Mouse (Mus musculus) natural killer cell, adult 2 months (primary cell): ENCODE measurements around the gene Bfar.
A peak's percentile ranks its signal among the peaks of the same experiment; 100 is the strongest.
"Not testable (repeated sequence)": the region's sequence is repeated elsewhere in the genome, so short reads cannot be mapped to it uniquely, and the experiment has no call there.

ENCODE experiments used
- DNase-seq, 2 experiments: peaks; one replicate each; pipeline ENCODE4 v3.0.0; 2022; ENCODE audit warnings: low spot score in 2 of 2

Bfar gene

DNA sequence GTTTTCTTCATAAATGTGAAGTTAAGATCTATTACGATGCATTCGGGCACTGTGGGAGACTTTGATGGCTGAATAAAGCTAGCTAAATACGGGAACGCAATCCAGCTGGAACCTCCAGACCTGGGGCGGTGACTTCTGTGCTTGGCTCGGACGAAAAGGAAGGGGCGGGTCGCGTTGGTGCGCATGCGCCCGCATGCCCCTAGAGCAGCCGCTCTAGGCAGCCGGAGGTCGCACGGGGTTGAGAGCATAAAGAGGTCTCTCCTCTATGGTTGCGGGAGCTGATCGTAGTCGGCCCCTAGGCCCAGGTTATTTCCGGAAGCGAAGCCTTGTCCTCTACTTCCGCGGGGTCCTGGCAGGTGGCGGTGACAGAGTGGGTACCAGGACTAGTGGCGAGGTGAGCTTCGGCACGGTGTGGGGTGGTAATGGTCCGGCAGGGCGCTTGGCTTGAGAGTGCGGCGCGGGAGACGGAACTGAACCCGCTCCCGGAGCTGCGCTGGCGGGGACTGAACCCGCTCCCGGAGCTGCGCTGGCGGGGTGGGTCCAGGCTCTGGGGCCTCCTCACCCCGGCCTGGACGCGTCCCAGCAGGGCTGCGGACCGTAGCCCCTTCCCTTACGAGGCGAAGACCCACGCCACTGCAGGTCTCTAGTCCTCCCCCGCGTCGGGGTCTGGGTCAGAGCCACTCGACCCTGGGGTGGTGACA lies at the start of gene Bfar, which contains the start of gene 3110001I22Rik:
Bfar (plus strand) TSS at position 174 of the 701 bp plus-strand sequence.
3110001I22Rik (plus strand) TSS at position 245 of the 701 bp plus-strand sequence.
- peak; percentile 87 to 91 for DNase-seq

DNA sequence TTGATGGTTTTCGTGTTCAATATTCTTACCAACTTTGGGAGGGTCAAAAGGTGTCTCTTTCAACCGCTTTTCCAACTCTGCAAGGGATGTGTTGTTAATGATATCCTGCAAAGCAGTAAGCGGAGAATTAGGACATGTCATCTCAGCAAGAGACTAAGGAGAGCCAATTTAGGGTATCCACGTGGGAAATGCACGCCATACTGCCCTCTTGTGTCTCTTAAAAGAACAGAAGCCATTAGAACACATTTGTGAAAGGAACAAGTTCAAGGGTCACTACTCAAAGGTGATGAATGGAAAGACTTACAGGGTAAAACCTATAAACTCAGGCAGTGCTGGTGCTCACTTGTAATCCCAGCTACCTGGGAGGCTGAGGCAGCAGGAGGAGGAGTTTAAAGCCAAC lies 43.3 kb upstream of the Bfar start:
- DNase-seq: no peak

DNA sequence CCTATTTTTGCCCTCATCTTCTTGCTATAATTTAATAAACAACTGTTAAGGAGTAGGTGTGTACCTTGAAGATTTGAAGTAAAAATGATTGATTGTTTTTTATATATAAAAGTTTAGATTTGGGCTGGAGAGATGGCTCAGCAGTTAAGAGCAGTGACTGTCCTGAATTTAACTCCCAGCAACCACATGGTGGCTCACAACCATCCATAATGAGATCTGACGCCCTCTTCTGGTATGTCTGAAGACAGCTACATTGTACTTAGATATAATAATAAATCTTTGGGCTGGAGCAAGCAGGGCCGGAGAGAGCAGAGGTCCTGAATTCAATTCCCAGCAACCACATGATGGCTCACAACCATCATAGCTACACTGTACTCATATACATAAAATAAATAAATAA lies 33.5 kb upstream of the Bfar start:
- DNase-seq: not testable (repeated sequence)

DNA sequence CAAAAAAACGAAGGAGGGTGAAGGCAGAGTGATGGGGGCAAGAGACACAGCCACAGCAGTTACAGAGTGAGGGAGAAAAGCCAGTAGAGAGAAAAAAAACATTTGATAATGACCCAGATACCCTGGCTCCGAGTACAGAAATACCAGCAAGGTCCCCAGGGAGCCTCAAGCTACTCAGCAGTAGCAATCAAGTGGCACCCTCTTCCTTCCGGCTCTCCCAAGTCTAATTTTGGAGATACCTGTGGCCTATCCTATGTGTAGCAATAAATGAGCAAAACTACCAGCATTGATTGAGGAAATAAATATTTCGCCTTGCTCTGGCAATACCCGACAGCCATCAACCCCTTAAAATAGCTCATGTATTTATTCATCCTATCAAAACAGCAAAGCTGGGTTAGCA lies 32.1 kb upstream of the Bfar start:
- DNase-seq: no peak

DNA sequence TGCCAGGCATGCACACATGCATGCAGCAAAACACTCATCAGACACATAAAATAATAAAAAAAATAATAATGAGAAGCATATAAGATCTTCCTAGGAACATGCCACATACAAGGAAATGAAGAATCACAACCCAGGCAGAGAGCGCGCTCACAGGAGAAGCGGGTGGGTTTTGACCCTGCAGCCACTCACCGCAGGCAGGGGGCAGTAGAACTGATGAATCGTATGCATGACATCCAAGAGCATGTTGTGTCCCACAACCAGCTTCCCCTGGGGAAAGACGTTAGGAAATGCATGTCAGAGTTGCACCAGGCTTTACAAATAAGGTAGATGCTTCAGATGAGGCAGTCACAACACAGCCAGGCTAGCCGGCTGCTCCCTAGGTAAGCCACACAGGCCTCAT lies 31.6 kb upstream of the Bfar start:
- DNase-seq: peak in 1 of 2 experiments; percentile 16

DNA sequence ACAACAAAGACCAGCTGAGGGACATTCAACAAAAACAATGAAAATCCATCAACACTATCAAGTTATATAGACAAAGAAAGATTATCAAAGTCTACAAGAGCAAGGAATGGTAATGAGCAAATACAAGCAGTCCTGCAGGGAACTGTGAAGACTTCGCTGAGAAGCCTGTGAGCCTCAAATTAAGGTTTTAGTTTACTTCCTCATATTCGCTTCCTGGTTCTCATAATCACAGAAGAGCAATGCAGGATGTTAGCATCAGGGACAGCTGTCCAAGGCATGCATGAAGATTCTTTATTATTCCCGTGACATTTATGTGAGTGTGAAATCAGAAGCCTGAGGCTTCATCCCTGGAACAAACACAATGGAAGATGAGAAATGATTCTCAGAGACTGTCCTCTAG lies 27.2 kb upstream of the Bfar start:
- no peak for DNase-seq

DNA sequence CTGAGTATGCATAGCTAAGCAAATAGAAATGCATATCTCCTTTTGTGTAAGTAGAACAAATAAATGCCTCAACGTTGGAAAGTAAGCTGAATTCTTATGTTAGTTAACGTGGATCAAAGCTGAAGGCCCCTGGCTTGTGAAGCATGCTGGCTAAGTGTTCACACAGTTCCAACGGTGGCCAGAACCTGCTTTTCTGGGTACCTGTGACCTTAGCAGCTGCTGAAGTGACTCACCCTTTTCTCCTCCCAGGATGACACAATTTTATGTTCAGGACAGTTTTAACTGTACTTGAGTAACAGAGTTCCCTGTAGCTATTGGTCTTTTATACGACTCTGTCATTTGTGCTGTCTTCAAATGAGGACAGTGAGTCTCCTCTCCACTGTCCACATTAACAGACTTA lies 25.7 kb upstream of the Bfar start:
- no peak for DNase-seq

DNA sequence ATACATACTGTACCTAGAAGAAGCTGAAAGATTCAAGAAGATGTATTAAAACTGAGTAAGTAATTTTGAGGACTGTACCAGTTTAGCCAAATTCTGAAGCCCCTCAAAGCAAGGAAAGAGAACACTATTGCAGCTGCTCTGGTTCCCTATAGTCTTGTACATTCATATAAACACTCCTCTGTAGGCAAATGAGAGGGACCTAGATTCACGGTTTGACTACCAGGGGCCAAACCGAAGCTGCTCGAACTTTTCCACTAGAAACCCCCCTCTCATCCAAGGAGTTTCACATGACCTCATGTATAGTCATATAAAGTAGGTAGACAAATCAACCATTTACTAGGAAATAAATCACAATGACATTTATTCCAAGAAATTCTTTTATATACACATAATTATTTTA lies 12.8 kb upstream of the Bfar start:
- DNase-seq: no peak

DNA sequence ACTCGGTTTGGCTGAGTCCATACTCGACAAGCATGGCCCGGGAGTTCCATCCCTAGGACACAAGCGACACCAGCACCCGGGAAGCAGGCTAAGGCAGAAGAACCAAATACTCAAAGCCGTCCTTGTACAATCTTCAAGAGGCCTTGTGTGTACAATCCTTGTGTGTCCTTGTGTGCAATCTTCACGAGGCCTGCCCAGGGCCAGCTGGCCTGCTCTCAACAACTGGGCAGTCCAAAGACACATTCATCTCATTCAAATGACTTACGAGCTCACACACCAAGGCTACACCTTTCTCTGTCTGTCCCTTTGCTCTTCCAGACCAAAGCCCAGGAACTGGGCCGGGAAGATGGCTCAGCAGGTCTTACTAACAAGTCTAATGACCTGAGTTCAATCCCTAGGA lies 10.9 kb upstream of the Bfar start:
- DNase-seq: no peak

DNA sequence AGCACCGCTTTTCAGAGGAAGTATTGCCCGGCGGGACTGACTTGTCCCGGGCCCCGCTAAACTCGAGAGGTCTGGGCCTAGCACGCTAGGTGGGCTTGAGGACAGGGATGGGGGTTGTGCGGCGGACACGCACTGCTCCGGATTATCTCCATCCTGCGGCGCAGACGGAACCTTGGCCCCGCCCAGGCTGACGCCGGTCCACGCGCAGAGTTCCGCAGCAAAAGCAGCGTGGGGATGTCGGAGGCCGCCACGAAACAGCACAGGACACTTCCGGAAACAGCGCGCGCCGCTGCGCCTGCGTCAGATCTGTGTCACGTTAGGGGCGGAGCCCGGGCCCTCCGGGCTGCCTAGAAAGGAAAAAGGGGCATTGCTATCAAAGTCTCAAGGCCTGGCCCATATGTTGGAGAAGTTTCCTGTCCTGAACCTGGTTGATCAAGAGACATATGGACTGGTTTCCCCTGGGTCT lies 3.7 kb upstream of the Bfar start, which contains the start of gene Parn:
Parn (minus strand) TSS at position 293 of the 466 bp plus-strand sequence.
- DNase-seq: peak; percentile 93 to 95

DNA sequence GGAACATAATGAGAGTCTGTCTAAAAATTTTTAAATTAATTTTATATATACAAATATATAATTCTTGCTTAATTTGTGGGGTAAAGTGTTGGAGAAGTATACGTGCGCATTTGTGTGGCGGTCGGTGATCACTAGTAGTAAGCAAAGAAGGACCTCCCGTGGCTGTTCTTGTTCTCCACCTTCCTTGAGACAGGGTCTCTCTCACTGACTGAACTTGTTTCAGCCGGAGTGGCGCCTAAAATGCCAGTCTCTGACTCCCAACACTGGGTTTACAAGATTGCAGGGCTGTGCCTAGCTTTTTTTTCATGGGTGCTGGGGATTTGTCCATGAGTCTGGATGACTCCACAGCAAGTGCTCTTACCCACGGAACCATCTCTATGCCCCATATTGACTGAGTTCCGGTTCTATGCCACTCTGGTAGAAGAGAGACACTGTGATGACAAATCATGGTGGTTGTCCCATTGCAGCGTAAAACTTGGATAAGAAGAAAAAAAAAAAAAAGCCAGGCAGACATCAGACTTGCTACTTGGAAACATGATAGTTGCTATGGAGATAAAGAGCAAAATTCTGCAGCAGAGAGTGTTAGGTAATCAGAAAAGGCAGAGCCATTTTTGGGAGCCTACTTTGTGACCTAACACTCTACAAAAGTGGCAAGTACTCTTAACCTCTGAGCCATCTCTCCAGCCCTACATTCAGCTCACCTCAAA lies 3.1 kb upstream of the Bfar start:
- DNase-seq: no peak

DNA sequence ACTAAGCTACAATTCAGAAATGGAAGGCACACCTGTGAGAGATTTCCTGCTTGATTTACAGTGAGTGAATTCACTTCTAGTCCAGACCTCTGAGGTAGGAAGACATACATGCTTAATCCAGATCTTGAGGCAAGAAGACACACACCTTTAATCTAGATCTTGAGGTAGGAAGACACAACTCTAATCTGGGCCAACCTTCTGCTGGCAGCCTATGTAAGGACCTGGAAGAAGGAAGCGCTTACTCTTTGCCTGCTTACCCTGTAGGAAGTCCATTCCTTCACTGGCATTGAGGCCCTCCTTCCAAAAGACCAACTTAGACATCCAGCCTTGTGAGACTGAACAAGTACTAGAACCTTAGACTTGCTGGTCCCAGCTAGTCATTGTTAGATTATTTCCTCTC lies 2.4 kb upstream of the Bfar start:
- no peak for DNase-seq

DNA sequence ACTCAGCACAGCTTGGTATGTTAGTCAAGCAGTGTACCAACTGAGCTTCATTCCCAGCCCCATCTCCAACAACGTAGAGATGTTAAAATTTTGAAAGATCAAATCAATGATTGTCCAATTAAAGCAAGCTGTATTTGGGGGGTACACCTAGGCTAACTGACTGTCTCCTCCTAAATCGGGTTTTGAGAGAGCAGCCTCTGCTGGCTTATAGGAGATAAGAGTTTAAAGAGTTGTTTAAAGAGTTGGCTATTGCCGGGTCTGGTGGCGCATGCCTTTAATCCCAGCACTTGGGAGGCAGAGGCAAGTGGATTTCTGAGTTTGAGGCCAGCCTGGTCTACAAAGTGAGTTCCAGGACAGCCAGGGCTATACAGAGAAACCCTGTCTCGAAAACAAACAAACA lies 762 bp upstream of the Bfar start:
- DNase-seq: not testable (repeated sequence)

DNA sequence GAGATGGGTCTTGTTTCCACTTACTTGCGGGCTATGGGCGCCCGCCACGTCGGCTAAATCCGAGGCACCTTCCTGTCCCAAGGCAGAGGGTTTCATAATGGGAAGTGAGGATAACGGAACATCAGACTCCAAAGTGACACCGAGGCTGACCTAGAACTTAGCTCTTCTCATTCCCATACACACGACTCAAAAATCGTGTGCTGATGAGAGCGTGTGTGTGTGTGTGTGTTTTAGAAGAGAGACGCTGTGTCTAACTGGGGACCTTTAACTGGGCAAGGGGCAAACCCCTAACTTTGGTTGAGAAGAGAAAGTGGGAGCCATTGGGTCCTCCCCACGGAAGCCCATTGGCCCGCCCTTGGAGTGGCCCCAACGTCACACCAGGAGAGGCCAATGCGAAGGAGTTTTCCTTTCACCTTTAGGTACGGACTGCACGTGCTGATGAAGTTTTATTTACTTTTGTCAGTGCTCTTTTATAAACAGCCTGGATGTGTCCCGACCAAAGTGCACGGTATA lies 784 bp downstream of the Bfar start:
- peak; percentile 72 to 76 for DNase-seq

DNA sequence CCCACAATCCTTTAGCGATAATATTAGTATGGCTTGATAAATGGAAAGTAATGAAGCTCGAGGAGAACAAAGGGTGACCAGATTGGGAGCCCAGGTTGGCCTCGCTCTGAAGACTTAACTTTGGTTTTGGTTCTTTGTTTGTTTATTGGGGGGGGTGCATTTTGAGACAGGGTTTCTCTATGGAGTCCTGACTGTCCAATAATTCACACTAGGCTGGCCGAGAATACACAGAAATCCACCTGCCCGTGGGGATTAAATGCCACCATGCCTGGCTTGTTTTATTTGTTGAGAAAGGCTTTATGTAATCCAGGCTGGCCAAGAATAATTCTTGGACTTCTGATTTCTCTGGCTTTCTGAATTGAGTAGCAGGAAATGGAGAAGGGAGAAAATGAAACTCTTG lies 1.5 kb downstream of the Bfar start:
- no peak for DNase-seq

DNA sequence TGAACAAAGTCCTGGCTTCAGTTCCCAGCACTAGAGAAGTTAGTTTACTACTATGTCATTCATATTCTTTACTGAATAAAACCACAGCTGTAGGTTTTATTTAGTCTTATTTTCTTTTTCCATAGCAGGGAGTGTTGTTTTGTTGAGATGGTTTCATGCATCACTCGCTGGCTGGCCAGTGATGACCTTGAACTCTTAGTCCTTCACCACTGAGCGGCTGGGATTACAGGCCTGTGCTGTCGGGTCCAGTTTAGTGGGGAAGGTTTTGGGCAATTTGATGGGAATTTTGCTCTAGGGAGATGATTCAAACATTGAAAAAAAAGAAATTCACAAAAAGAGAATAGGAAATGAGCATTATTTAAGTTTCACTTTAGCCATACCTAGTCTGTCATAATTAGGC lies 2.9 kb downstream of the Bfar start:
- DNase-seq: no peak

DNA sequence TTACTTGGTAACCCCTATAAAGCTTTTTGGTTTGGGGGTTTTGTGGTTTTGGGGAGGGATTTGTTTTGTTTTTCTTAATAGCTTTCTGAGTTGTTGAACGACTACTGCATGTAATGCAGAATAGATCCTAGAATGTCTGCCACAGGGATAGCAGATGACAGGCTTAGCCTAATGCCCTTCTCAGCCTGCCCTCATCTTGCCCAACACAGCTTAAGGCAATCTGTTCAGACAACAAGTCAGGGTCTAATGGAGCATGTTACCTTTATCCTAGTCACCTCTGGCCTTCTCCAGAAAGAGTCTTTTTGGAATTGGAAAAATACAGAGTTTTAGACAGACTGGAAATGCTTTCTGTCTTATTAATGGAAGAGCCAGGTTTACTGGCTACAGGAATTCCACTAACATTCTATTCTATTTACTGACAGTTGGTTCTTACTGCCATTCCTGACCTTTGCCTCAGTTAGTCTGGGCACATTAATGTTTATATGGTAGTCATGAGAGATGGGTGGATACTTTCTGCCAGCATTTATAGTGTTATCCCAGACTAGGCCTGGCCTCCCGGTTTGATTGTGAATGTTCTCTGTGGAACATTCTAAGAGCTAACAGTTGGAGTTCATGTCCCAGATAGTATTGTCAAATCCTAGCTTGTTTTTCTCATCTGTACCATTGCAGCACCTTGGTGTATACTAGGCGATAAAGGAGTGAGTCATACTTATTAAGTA lies 7.1 kb downstream of the Bfar start:
- DNase-seq: no peak

DNA sequence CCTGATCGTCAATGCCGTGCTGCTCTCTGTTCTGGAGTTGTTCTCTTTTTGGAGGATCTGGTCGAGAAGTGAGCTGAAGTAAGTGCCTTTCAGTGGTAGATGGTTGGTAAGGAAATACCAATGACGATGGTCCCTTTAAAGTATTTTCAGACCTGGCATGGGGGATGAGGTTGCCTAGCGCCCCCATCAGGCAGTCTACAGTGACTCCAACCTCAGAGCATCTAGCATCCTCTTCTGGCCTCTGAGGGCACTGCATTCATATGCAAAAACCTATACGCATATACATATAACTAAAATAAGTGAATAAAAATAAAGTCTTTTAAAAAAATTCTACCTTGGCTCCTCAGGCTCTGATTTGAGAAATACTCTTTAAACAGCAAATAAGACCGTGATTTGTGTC lies 27.3 kb downstream of the Bfar start:
- no peak for DNase-seq

DNA sequence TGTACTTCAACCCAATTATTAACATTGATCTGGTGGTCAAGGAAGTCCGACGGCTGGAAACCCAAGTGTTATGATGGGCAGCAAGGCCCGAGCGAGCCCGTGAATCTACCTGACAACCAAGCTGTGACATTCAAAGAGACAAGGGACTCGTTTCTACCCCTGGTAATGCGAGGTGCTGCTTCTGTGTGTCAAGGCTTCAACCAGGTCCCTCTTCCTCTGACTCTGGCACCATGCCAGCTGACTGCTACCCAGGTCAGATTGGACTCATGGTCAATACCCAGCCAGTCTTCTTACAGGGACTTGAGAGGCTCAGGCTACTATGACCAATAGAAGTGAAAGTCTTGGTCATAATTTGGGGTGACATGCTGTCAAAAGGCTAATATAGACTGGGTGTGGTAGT lies 30.5 kb downstream of the Bfar start:
- DNase-seq: no peak

DNA sequence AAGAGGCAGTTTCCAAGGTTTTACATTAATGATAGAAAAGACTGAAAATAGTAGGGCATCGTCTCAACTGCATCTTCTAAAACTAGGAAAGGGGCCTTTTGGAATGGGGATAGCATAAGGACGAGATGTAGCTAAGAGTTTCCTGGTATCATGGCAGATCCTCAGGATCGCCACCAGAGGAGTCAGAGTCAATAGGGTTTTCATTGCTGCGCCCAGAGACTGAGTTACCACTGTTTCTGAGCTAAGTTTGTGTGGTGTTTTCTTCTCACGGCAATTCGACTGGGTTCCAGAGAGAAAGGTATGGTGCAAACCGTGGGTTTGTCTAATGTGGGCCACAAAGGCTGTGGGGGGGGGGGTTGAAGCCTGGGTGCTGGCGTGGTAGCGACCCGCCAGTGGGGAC lies 33.0 kb downstream of the Bfar start:
- no peak for DNase-seq

DNA sequence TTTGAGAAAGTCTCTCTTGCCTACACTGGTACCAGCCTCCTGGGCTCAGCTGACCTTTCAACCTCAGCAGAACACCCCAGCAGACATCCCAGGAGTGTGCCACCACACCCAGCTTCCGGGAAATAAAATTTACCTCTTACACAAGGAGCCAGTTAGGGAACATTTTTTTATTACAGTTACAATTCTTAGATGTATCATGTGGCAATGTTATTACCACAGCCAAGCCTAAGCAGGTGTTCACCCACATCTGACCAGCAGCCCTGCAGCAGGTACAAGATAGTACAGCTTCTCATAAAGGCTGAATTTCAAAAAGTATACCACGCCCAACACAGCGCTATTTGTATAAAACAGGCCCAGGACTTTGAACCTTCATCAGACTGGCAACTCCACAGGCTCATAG lies 43.3 kb downstream of the Bfar start:
- no peak for DNase-seq

DNA sequence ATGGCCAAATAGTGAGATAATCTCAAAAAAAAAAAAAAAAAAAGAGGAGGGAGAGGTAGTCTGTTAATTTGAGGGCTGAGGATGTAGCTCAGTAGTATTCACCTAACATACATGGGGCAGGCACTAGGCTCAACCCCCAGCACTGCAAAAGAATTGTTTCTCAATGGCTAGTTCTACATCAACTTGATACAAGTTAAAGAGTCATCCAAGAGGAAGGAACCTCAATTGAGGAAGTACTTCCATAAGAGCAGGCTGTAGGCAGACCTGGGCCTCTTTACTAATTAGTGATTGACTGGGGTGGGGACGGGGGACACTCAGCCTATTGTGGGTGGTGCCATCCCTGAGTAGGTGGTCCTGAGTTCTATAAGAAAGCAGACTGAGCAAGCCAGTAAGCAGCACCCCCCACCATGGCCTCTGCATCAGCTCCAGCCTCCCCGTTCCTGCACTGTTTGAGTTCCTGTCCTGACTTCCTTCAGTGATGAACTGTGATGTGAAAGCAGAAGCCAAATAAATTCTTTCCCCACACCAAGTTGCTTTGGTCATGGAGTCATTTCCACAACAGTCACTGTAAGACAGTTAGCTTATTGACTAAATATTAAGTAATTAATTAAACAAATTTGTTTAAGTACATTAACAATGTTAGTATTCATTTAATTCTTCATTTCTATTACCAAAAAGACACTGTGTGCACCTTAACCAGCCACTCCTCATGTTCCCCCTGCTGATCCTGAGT lies 45.3 kb downstream of the Bfar start:
- no peak for DNase-seq
